Mouse (Mus musculus): Measurements from ENCODE around the gene Bcl2l10.

Gene Bcl2l10

GRCm38 (mm10) chr9:75347458-75347857 is at the start of gene Bcl2l10:
Bcl2l10 (plus strand) TSS chr9:75347758.
- no peak for DNase-seq (ENCODE audit: low spot score in 2 of 2)

GRCm38 (mm10) chr9:75299342-75299741 is 48.2 kb upstream of the Bcl2l10 start:
- DNase-seq (ENCODE audit: low spot score in 2 of 2), result peak in 1 of 2 experiments; percentile 42

GRCm38 (mm10) chr9:75303033-75303432 is 44.5 kb upstream of the Bcl2l10 start:
- no peak for DNase-seq (ENCODE audit: low spot score in 2 of 2)

GRCm38 (mm10) chr9:75303701-75304261 is 43.8 kb upstream of the Bcl2l10 start:
- DNase-seq (ENCODE audit: low spot score in 2 of 2), result no peak

GRCm38 (mm10) chr9:75304286-75304685 is 43.3 kb upstream of the Bcl2l10 start:
- no peak for DNase-seq (ENCODE audit: low spot score in 2 of 2)

- DNase-seq (ENCODE audit: low spot score in 2 of 2), result no peak
Measured at GRCm38 (mm10) chr9:75306126-75306898, 41.2 kb upstream of the Bcl2l10 start, which contains the start of gene Gnb5. Gnb5 (plus strand) TSS chr9:75306288.

GRCm38 (mm10) chr9:75307015-75307414 is 40.5 kb upstream of the Bcl2l10 start:
- no peak for DNase-seq (ENCODE audit: low spot score in 2 of 2)

- DNase-seq (ENCODE audit: low spot score in 2 of 2), result no peak
Measured at GRCm38 (mm10) chr9:75308621-75309020, 38.9 kb upstream of the Bcl2l10 start.

- peak; percentile 62 to 84 for DNase-seq (ENCODE audit: low spot score in 2 of 2)
Measured at GRCm38 (mm10) chr9:75312008-75312407, 35.5 kb upstream of the Bcl2l10 start.

- no peak for DNase-seq (ENCODE audit: low spot score in 2 of 2)
Measured at GRCm38 (mm10) chr9:75313138-75313831, 34.3 kb upstream of the Bcl2l10 start.

- DNase-seq (ENCODE audit: low spot score in 2 of 2), result peak; percentile 70 to 78
Measured at GRCm38 (mm10) chr9:75313832-75314516, 33.6 kb upstream of the Bcl2l10 start.

GRCm38 (mm10) chr9:75314517-75315105 is 32.9 kb upstream of the Bcl2l10 start:
- DNase-seq (ENCODE audit: low spot score in 2 of 2), result no peak

GRCm38 (mm10) chr9:75315238-75315637 is 32.3 kb upstream of the Bcl2l10 start:
- DNase-seq (ENCODE audit: low spot score in 2 of 2), result no peak

- DNase-seq (ENCODE audit: low spot score in 2 of 2), result no peak
Measured at GRCm38 (mm10) chr9:75316771-75317170, 30.8 kb upstream of the Bcl2l10 start.

GRCm38 (mm10) chr9:75318196-75318595 is 29.4 kb upstream of the Bcl2l10 start:
- no peak for DNase-seq (ENCODE audit: low spot score in 2 of 2)

GRCm38 (mm10) chr9:75319365-75319764 is 28.2 kb upstream of the Bcl2l10 start:
- DNase-seq (ENCODE audit: low spot score in 2 of 2), result no peak

- no peak for DNase-seq (ENCODE audit: low spot score in 2 of 2)
Measured at GRCm38 (mm10) chr9:75322099-75322885, 25.3 kb upstream of the Bcl2l10 start.

GRCm38 (mm10) chr9:75328047-75328446 is 19.5 kb upstream of the Bcl2l10 start:
- no peak for DNase-seq (ENCODE audit: low spot score in 2 of 2)

- DNase-seq (ENCODE audit: low spot score in 2 of 2), result no peak
Measured at GRCm38 (mm10) chr9:75330821-75331220, 16.7 kb upstream of the Bcl2l10 start.

GRCm38 (mm10) chr9:75334440-75334839 is 13.1 kb upstream of the Bcl2l10 start:
- no peak for DNase-seq (ENCODE audit: low spot score in 2 of 2)

GRCm38 (mm10) chr9:75338016-75338415 is 9.5 kb upstream of the Bcl2l10 start:
- no peak for DNase-seq (ENCODE audit: low spot score in 2 of 2)
